Mouse (Mus musculus): ENCODE measurements around the gene Exoc1.

DNA sequence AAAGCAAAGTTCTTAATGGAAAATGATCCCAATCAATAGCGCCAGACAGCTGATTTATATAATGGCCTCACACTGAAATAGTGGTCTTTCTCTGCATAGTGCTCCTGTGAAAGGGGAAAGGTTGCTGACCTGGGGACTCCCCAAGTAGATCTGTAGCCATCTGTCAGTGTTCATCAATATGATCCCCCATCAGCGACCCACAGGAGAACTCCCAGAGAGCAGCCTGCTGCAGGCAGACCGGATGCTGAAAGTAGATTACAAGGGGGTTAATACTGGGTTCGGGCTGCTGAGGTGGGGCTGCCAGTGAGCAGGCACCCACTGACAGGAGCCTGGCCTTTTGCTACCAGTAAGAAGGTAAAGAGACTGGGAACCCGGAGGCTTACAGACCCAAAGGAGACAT, 45.3 kb upstream of the Exoc1 start, which contains the start of gene Gm7271:
- TF ChIP-seq CTCF (IDR thresholded peaks at IDR 0.05 in 2 of 3, conservative IDR thresholded peaks at IDR 0.05 in 1 of 3; ENCODE audit: control insufficient read depth in 1 of 3, insufficient read depth in 1 of 3, low read depth in 2 of 3, low read length in 3 of 3, poor library complexity in 1 of 3, severe bottlenecking in 1 of 3) (no peak), EP300 (IDR thresholded peaks at IDR 0.05; ENCODE audit: low read depth in 1 of 2, low read length in 2 of 2) (no peak), NRF1 (IDR thresholded peaks at IDR 0.05; ENCODE audit: insufficient read depth, low read depth, low read length, poor library complexity, severe bottlenecking) (no peak), GATA1 (IDR thresholded peaks at IDR 0.05; ENCODE audit: low read depth, low read length) (no peak), POLR2A (IDR thresholded peaks at IDR 0.05; ENCODE audit: control insufficient read depth in 1 of 2, insufficient read depth in 1 of 2, low read depth in 1 of 2, low read length in 2 of 2, poor library complexity in 1 of 2) (no peak), TBP (IDR thresholded peaks at IDR 0.05; ENCODE audit: low read depth, low read length) (no peak), RAD21 (IDR thresholded peaks at IDR 0.05; ENCODE audit: low read depth, low read length) (no peak), UBTF (IDR thresholded peaks at IDR 0.05; ENCODE audit: borderline replicate concordance, insufficient read depth, low read depth, low read length) (no peak), RCOR1 (IDR thresholded peaks at IDR 0.05; ENCODE audit: low read depth, low read length) (no peak), E2F4 (IDR thresholded peaks at IDR 0.05; ENCODE audit: borderline replicate concordance, low read depth, low read length) (no peak), HCFC1 (IDR thresholded peaks at IDR 0.05; ENCODE audit: low read depth, low read length) (no peak), MYB (IDR thresholded peaks at IDR 0.05; ENCODE audit: low read depth, low read length) (no peak)
